Mouse (Mus musculus) myocyte (in vitro differentiated cells): ENCODE results near the gene Qprt. TPM values are rescaled to one million over a fixed set of nuclear protein-coding genes. Genes with fewer than 3 reads are reported as not detected.

ENCODE experiments used
- H3K27me3 ChIP-seq: one replicate; pipeline ENCODE4 v1.6.1; 2011; ENCODE audit not compliant: control insufficient read depth, insufficient read depth, insufficient read length
- H3K36me3 ChIP-seq: one replicate; pipeline ENCODE4 v1.6.1; 2011; ENCODE audit not compliant: control insufficient read depth, insufficient read depth
- H3K4me2 ChIP-seq: one replicate; pipeline ENCODE4 v1.6.1; 2011; ENCODE audit warnings: low read depth, control low read depth
- H3K4me3 ChIP-seq: one replicate; pipeline ENCODE4 v1.5.1; 2011; ENCODE audit warnings: mild to moderate bottlenecking, control low read depth, moderate library complexity
- H3K79me2 ChIP-seq: one replicate; pipeline ENCODE4 v1.6.1; 2011; ENCODE audit not compliant: control insufficient read depth, insufficient read depth
- H3ac ChIP-seq: one replicate; pipeline ENCODE4 v1.6.1; 2011; ENCODE audit not compliant: control insufficient read depth, insufficient read length
- CEBPB ChIP-seq: IDR thresholded peaks from 2 replicates; pipeline ENCODE4 v1.6.1; 2011; ENCODE audit warnings: mild to moderate bottlenecking, moderate library complexity; ENCODE audit not compliant: poor library complexity, insufficient read depth, severe bottlenecking
- E2F4 ChIP-seq: IDR thresholded peaks from one replicate; pipeline ENCODE4 v1.6.1; 2011; ENCODE audit warnings: mild to moderate bottlenecking, control low read depth, moderate library complexity; ENCODE audit not compliant: insufficient read depth
- MAX ChIP-seq: IDR thresholded peaks from one replicate; pipeline ENCODE4 v1.6.1; 2011; ENCODE audit warnings: low read depth, mild to moderate bottlenecking, control low read depth
- MYOD1 ChIP-seq, 3 experiments: IDR thresholded peaks; one replicate each; pipeline ENCODE4 v1.6.1; 2011; ENCODE audit warnings: control low read depth in 2 of 3, low read depth in 2 of 3, mild to moderate bottlenecking in 2 of 3, moderate library complexity in 1 of 3; ENCODE audit not compliant: insufficient read length in 2 of 3, control insufficient read depth in 1 of 3
- MYOG ChIP-seq, 3 experiments: IDR thresholded peaks; one replicate each; pipeline ENCODE4 v1.6.1; 2011; ENCODE audit warnings: control low read depth in 2 of 3, low read depth in 2 of 3, mild to moderate bottlenecking in 2 of 3; ENCODE audit not compliant: insufficient read length in 2 of 3, control insufficient read depth in 1 of 3, insufficient read depth in 1 of 3
- POLR2A ChIP-seq: IDR thresholded peaks from one replicate; pipeline ENCODE4 v1.6.1; 2011; ENCODE audit warnings: low read depth, mild to moderate bottlenecking, control low read depth, moderate library complexity; ENCODE audit not compliant: insufficient read length
- POLR2AphosphoS2 ChIP-seq: IDR thresholded peaks from one replicate; pipeline ENCODE4 v1.6.1; 2011; ENCODE audit warnings: low read depth, control low read depth; ENCODE audit not compliant: insufficient read length
- REST ChIP-seq: IDR thresholded peaks from one replicate; pipeline ENCODE4 v1.6.1; 2011; ENCODE audit warnings: mild to moderate bottlenecking, control low read depth, moderate library complexity; ENCODE audit not compliant: insufficient read depth, insufficient read length
- SRF ChIP-seq: IDR thresholded peaks from one replicate; pipeline ENCODE4 v1.6.1; 2011; ENCODE audit warnings: low read depth; ENCODE audit not compliant: control insufficient read depth, insufficient read length
- TCF12 ChIP-seq: IDR thresholded peaks from one replicate; pipeline ENCODE4 v1.6.1; 2011; ENCODE audit warnings: mild to moderate bottlenecking, control low read depth; ENCODE audit not compliant: poor library complexity, insufficient read depth, severe bottlenecking
- TCF3 ChIP-seq: IDR thresholded peaks from one replicate; pipeline ENCODE4 v1.6.1; 2011; ENCODE audit warnings: low read depth, control low read depth; ENCODE audit not compliant: insufficient read length
- USF1 ChIP-seq: IDR thresholded peaks from one replicate; pipeline ENCODE4 v1.6.1; 2011; ENCODE audit warnings: low read depth, mild to moderate bottlenecking, control low read depth, moderate library complexity
- polyA plus RNA-seq: library from polyadenylated mRNA; unstranded; fragments of >200 nt; fragmentation: generic; extraction: Trizol; gene quantifications from one replicate; pipeline ENCODE4 v1.2.1, GENCODE M21; 2012; ENCODE audit warnings: missing spikeins

The Qprt gene
- polyA plus RNA-seq, 1 experiment: 0.04 TPM

DNA sequence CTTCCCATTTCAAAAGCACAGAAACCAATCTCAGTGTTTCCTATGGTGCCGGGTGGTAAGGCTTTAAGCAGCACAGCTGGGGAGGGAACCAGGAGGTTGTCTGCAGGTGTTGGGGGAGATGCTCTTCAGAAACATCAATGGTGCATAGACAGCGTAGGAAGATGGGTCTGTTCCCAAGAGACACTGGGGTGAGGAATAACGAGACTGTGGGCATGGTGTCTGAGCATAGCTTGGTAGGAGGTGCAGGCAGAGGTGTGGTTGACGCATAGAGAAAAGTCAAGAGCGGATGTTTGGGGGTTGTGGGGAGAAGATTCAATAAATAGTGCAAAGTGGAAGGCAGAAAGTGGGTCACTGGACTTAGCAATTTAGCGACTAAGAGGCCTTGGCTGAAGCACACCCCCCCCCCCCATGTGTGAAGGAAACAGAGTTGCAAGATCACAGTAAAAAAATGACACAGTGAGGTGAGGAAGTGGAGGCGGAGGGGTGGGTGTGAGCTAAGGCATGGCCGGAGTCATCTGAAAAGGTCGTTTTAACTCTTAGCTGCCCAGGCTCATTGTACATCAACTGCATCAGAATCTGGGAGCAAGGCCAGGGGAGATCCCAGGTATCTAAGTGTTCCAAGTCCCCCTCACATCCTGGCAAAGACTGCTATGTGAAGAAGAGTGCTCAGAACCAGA lies 9.0 kb downstream of the Qprt start:
- Histone ChIP-seq H3K4me3 (no peak overlapping the region), H3K4me2 (no peak overlapping the region), H3K79me2 (no peaks in the 10 kb centered on the region), H3K36me3 (no peaks in the 10 kb centered on the region), H3ac (no peak overlapping the region), H3K27me3 (peaks cover 7% of the 10 kb centered on the region)
- TF ChIP-seq SRF: no peak
- TF ChIP-seq MYOD1 (IDR thresholded peaks at IDR 0.05; ENCODE audit: control insufficient read depth in 1 of 3, insufficient read length in 2 of 3, low read depth in 2 of 3): no peak
- TF ChIP-seq MYOG (IDR thresholded peaks at IDR 0.05; ENCODE audit: control insufficient read depth in 1 of 3, insufficient read depth in 1 of 3, insufficient read length in 2 of 3, low read depth in 2 of 3): no peak
- no peak for TF ChIP-seq E2F4
- TF ChIP-seq TCF12: no peak
- no peak for TF ChIP-seq TCF3
- no peak for TF ChIP-seq MAX
- TF ChIP-seq REST: no peak
- TF ChIP-seq POLR2AphosphoS2: no peak
- TF ChIP-seq POLR2A: no peak

DNA sequence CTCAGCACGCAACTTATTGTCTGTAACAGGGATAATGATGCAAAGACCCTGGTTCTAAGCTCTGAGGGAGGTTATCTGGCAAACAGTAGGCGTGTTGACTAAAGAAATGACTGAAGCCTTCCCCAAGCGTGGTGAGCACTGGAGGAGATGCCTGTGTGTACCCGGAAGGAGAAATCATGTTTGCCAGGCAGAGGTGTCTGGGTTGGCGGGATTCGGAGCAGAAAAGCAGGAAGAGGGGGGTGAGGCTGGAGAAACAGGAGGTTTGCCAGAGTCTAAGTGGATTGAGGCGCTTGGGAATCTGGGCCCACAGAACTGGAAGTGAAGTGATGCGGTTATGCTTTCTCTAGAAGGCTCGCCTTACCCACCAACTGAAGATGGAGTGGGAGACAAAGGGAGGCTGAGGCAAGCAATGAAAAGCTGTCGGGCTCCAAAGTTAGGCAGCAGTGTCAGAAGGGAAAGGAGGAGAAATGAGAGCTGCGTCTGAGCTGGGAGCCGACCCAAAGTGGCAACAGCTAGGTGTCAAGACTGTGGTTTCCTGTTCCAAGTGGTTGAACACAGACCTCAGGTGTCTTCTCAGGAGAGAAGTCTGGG lies 9.7 kb downstream of the Qprt start:
- TF ChIP-seq TCF3: no peak
- no peak for TF ChIP-seq MAX
- Histone ChIP-seq H3K4me2 (no peak overlapping the region), H3K36me3 (no peaks in the 10 kb centered on the region), H3ac (no peak overlapping the region), H3K4me3 (no peak overlapping the region), H3K27me3 (peaks cover 7% of the 10 kb centered on the region), H3K79me2 (no peaks in the 10 kb centered on the region)

DNA sequence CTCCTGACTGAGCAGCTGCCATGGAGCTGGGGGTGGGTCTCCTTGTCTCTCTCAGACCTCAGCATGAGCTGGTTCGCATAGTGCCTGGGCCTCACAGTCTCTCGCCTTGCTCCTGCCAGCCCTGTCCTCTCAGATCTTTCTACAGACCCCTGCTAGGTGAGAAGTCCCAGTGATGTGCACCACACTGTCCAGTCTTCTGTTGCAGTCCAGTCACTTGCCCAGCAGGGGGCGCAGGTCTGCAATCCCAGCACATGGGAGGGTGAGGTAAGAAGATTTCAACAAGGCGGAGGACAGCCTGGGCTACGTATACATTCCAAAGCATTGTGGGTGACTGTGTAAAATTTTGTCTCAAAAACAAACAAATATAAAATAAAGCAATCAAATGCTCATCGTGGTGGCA lies 10.6 kb downstream of the Qprt start:
- no peaks in the 10 kb centered on the region for H3K79me2 ChIP-seq

DNA sequence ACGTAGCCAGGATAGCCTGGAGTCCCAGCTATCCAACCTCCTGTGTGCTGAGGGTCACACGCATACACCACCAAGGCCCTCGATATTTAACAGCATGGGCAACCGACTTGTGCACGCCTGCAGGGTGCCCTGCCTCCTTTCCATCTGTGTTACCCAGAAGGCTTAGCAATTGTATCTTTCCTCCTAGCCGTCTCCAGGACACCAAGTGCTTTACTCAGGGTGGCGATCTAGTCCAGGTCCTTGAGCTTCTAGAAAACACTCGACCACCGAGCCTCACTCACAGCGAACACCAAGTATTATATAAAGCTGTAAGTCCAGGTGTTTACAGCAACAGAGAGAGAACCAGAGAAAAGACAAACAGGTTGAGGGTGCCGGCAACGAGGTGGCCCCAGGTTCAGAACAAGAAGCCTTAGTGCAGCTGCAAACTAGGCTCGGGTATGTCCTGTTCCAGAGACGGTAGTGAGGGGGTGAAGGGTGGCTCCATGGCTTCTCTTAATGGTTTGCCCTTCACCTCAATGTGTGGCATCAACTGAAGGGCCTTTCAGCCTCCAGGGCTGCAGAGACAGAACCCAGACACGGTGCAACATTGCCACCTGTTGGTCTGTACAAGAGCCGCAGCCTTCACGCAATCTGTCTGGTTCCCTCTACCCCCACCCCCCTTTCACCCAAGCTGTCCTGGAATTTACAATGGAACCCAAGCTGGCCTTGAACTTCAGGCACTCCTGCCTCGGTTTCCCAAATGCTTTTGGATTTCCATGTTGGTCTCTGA lies 11.6 kb downstream of the Qprt start:
- no peak for TF ChIP-seq MYOG (IDR thresholded peaks at IDR 0.05; ENCODE audit: control insufficient read depth in 1 of 3, insufficient read depth in 1 of 3, insufficient read length in 2 of 3, low read depth in 2 of 3)
- no peak for TF ChIP-seq TCF12
- no peak for TF ChIP-seq MAX
- no peak for TF ChIP-seq SRF
- TF ChIP-seq POLR2A: no peak
- no peak for TF ChIP-seq TCF3
- no peak for TF ChIP-seq POLR2AphosphoS2
- TF ChIP-seq REST: no peak
- no peak for TF ChIP-seq E2F4
- TF ChIP-seq MYOD1 (IDR thresholded peaks at IDR 0.05; ENCODE audit: control insufficient read depth in 1 of 3, insufficient read length in 2 of 3, low read depth in 2 of 3): no peak
- Histone ChIP-seq H3K27me3 (peaks cover 7% of the 10 kb centered on the region), H3K4me2 (no peak overlapping the region), H3K4me3 (no peak overlapping the region), H3ac (no peak overlapping the region), H3K79me2 (no peaks in the 10 kb centered on the region), H3K36me3 (no peaks in the 10 kb centered on the region)

More for the DNA sequence above, 10.6 kb downstream of the Qprt start:
- H3K27me3 ChIP-seq: peaks cover 7% of the 10 kb centered on the region
- no peak overlapping the region for H3ac ChIP-seq
- no peak overlapping the region for H3K4me3 ChIP-seq
- peak in 1 of 3 experiments; percentile 30 for TF ChIP-seq MYOG (IDR thresholded peaks at IDR 0.05; ENCODE audit: control insufficient read depth in 1 of 3, insufficient read depth in 1 of 3, insufficient read length in 2 of 3, low read depth in 2 of 3)
- no peak for TF ChIP-seq REST
- H3K36me3 ChIP-seq: no peaks in the 10 kb centered on the region
- no peak overlapping the region for H3K4me2 ChIP-seq

DNA sequence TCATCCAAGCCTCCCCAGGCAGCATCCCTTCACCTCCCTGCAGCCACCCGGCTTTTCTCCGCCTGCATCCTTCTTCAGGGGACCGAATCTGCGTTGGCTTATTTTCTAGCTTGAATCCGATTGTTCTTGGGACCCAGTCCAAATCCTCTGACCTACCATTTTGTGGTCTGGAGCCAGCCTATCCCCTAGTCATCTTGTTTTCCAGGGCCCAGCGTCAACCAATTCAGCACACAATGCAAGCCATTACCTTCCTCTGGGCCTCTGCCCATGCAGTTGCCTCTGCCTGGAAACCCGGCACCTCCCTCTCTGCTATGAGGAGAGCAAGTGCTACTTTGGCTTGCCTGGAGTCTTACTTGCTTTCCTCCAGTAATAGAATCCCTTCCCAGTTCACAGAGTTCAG lies 16.5 kb downstream of the Qprt start:
- H3ac ChIP-seq: no peak overlapping the region
- TF ChIP-seq REST (no peak), CEBPB (no peak), MYOD1 (IDR thresholded peaks at IDR 0.05; ENCODE audit: control insufficient read depth in 1 of 3, insufficient read length in 2 of 3, low read depth in 2 of 3) (no peak), POLR2AphosphoS2 (no peak), MAX (no peak), MYOG (IDR thresholded peaks at IDR 0.05; ENCODE audit: control insufficient read depth in 1 of 3, insufficient read depth in 1 of 3, insufficient read length in 2 of 3, low read depth in 2 of 3) (no peak), USF1 (no peak), TCF3 (no peak), POLR2A (no peak), SRF (no peak)
- peaks cover 7% of the 10 kb centered on the region for H3K27me3 ChIP-seq
- H3K4me2 ChIP-seq: no peak overlapping the region
- no peaks in the 10 kb centered on the region for H3K79me2 ChIP-seq
- no peak overlapping the region for H3K4me3 ChIP-seq
- no peaks in the 10 kb centered on the region for H3K36me3 ChIP-seq
